Mouse (Mus musculus) lung, adult 2 months (tissue): Measurements from ENCODE around the gene Ube3b.
A peak's percentile ranks its signal among the peaks of the same experiment; 100 is the strongest.

Source experiments
- CTCF ChIP-seq: fragments of 200-500 bp; IDR thresholded peaks from 2 replicates; pipeline ENCODE4 v1.5.1; 2011; ENCODE audit warnings: mild to moderate bottlenecking, low read length, control low read depth; ENCODE audit not compliant: insufficient read depth
- POLR2A ChIP-seq: fragments of 200-500 bp; IDR thresholded peaks from 2 replicates; pipeline ENCODE4 v1.6.1; 2011; ENCODE audit warnings: low read depth, mild to moderate bottlenecking, control low read depth, low read length, borderline replicate concordance; ENCODE audit errors: extremely low read depth

DNA sequence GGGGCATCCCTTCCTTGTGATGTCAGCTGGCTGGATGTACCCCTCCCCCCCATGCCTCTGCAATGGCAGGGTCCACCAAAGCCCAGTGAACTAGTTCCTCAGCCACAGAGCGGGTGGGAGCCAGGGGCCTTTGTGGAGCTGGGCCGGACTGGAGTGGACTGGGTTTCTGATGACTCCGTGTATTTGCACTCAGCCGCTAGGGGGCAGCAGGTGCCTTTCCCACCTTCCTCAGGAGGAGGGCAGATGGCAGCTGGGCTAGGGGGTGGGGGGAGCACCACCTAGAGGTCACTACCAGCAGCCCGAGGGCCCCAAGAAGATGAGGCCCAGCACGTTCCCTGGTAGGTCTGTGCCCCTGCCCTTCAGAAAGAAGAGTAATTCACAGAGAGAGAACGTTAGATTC lies 80.8 kb downstream of the Ube3b start:
- TF ChIP-seq POLR2A (no peak; the same call in 1 of the 2 replicates), CTCF (peak; percentile 82)
